8 mouse cellular contexts compared by ENCODE assay signal in genomic region chr8:70374318-70374927, GRCm38 (mm10). TPM values are rescaled to one million over a fixed set of nuclear protein-coding genes. Genes with fewer than 3 reads are reported as not detected.
DNase-seq lines count a peak whose midpoint lies in the region; ATAC-seq lines count a peak whose summit lies in the region.

No protein-coding gene starts in this region.

- no peaks in the 10 kb centered on the region for H3K36me3 ChIP-seq in forebrain, embryonic 13.5 days (ENCODE audit: poor library complexity, severe bottlenecking)
- no peaks in the 10 kb centered on the region for H3K36me3 ChIP-seq in limb, embryonic 11.5 days (ENCODE audit: control insufficient read depth, insufficient read depth, low read length)
- no peaks in the 10 kb centered on the region for H3K36me3 ChIP-seq in midbrain, embryonic 11.5 days (ENCODE audit: control insufficient read depth, insufficient read depth, low read length)

- no peak overlapping the region for H3K27ac ChIP-seq in forebrain, embryonic 13.5 days
- no peak overlapping the region for H3K27ac ChIP-seq in limb, embryonic 11.5 days (replicated peaks; ENCODE audit: low read depth, low read length)
- H3K27ac ChIP-seq in midbrain, embryonic 11.5 days (ENCODE audit: low read depth, low read length), result no peak overlapping the region

- H3K9me3 ChIP-seq in forebrain, embryonic 13.5 days (replicated peaks), result no peaks in the 10 kb centered on the region
- H3K9me3 ChIP-seq in limb, embryonic 11.5 days (ENCODE audit: control insufficient read depth, low read length), result no peaks in the 10 kb centered on the region
- H3K9me3 ChIP-seq in midbrain, embryonic 11.5 days (ENCODE audit: control insufficient read depth, low read length), result no peaks in the 10 kb centered on the region

- WGBS in forebrain, embryonic 13.5 days, result under 1% methylated on average over 44 of the region's 53 CpGs
- WGBS in limb, embryonic 11.5 days, result under 1% methylated on average over 52 of the region's 53 CpGs
- under 1% methylated on average over 52 of the region's 53 CpGs for WGBS in midbrain, embryonic 11.5 days

- DNase-seq in Muller cell, postnatal 12 days (ENCODE audit: inconsistent ontology term), result peak; percentile 90
- peak; percentile 95 for DNase-seq in cerebellum, adult 11 months
- peak; percentile 67 to 74 for DNase-seq in heart, postnatal 36 days
- DNase-seq in limb, embryonic 11.5 days (ENCODE audit: low spot score), result peak; percentile 80
- DNase-seq in midbrain, embryonic 11.5 days (ENCODE audit: low spot score, missing footprints), result peak; percentile 92
- peak; percentile 49 to 58 for DNase-seq in spleen, postnatal 14 days (ENCODE audit: low spot score in 2 of 2)
- no peak for DNase-seq in left cerebral cortex, postnatal 36 days (ENCODE audit: low spot score in 2 of 2)

- peak overlapping the region; percentile 35 for H3K4me3 ChIP-seq in forebrain, embryonic 13.5 days
- H3K4me3 ChIP-seq in limb, embryonic 11.5 days (ENCODE audit: low read depth, low read length), result peak overlapping the region; percentile 31
- peak overlapping the region; percentile 7 for H3K4me3 ChIP-seq in midbrain, embryonic 11.5 days (ENCODE audit: low read depth, low read length)

- ATAC-seq in forebrain, embryonic 13.5 days, result peak; percentile 69
- ATAC-seq in limb, embryonic 11.5 days (ENCODE audit: insufficient number of reproducible peaks, low FRiP score, low TSS enrichment, low read depth), result peak; percentile 48
- peak; percentile 71 for ATAC-seq in midbrain, embryonic 11.5 days (ENCODE audit: low FRiP score)

- intact Hi-C loops in heart, postnatal 36 days (cut with DNase I), result no loop called here
- intact Hi-C loops in left cerebral cortex, postnatal 36 days (cut with DNase I), result no loop called here

- H3K9ac ChIP-seq in forebrain, embryonic 13.5 days, result no peak overlapping the region
- H3K9ac ChIP-seq in limb, embryonic 11.5 days (ENCODE audit: low read length), result peak overlapping the region; percentile 13; the same call in 1 of the 2 replicates
- H3K9ac ChIP-seq in midbrain, embryonic 11.5 days (ENCODE audit: low read length), result no peak overlapping the region

- peak overlapping the region; percentile 56 for H3K4me2 ChIP-seq in forebrain, embryonic 13.5 days
- H3K4me2 ChIP-seq in limb, embryonic 11.5 days (ENCODE audit: low read depth, severe bottlenecking), result peak overlapping the region; percentile 52
- H3K4me2 ChIP-seq in midbrain, embryonic 11.5 days, result peak overlapping the region; percentile 27

- peaks cover 94% of the 10 kb centered on the region for H3K27me3 ChIP-seq in forebrain, embryonic 13.5 days
- peaks cover 66% of the 10 kb centered on the region for H3K27me3 ChIP-seq in limb, embryonic 11.5 days (ENCODE audit: control insufficient read depth, insufficient read depth, low read length)
- peaks cover 70% of the 10 kb centered on the region for H3K27me3 ChIP-seq in midbrain, embryonic 11.5 days (ENCODE audit: control insufficient read depth, insufficient read depth, low read length)

- peaks cover 25% of the 10 kb centered on the region for H3K4me1 ChIP-seq in forebrain, embryonic 13.5 days
- peaks cover 30% of the 10 kb centered on the region for H3K4me1 ChIP-seq in limb, embryonic 11.5 days (ENCODE audit: control insufficient read depth, insufficient read depth, low read length)
- H3K4me1 ChIP-seq in midbrain, embryonic 11.5 days (ENCODE audit: control insufficient read depth, insufficient read depth, low read length), result peaks cover 8% of the 10 kb centered on the region

RNA-seq across cellular contexts. Expression of gene Comp, which starts 1.1 kb away (rescaled TPM):
- 0.18 and 0.35 TPM in 2 replicates for polyA plus RNA-seq in forebrain, embryonic 13.5 days (2015; fragmentation: Nextera tagmentation; extraction: Ambion mirVana)
- 1 to 10 TPM; 4.3 to 5.6 TPM for total RNA-seq in heart, postnatal 36 days (2021)
- polyA plus RNA-seq in limb, embryonic 11.5 days (2014; fragmentation: Nextera tagmentation; extraction: Ambion mirVana), result 0.43 and 0.50 TPM in 2 replicates
- polyA plus RNA-seq in midbrain, embryonic 11.5 days (2014; fragmentation: Nextera tagmentation; extraction: Ambion mirVana), result 0.21 TPM in 1 of 2 replicates, not detected in the other
- total RNA-seq in left cerebral cortex, postnatal 36 days (2021), result under 1 TPM; 0.25 to 0.88 TPM

RNA-seq across cellular contexts. Expression of gene Upf1, which starts 21.3 kb away (rescaled TPM):
- 14.2 and 16.3 TPM in 2 replicates for polyA plus RNA-seq in forebrain, embryonic 13.5 days (2015; fragmentation: Nextera tagmentation; extraction: Ambion mirVana)
- total RNA-seq in heart, postnatal 36 days (2021), result 10 to 100 TPM; 45.4 to 46.0 TPM
- polyA plus RNA-seq in limb, embryonic 11.5 days (2014; fragmentation: Nextera tagmentation; extraction: Ambion mirVana), result 23.2 and 25.1 TPM in 2 replicates
- polyA plus RNA-seq in midbrain, embryonic 11.5 days (2014; fragmentation: Nextera tagmentation; extraction: Ambion mirVana), result 19.6 and 19.8 TPM in 2 replicates
- 10 to 100 TPM; 59.2 to 66.3 TPM for total RNA-seq in left cerebral cortex, postnatal 36 days (2021)

RNA-seq across cellular contexts. Expression of gene Gdf1, which starts 44.8 kb away (rescaled TPM):
- polyA plus RNA-seq in forebrain, embryonic 13.5 days (2015; fragmentation: Nextera tagmentation; extraction: Ambion mirVana), result 0.89 and 2.5 TPM in 2 replicates
- not detected for total RNA-seq in heart, postnatal 36 days (2021)
- 2.9 and 4.2 TPM in 2 replicates for polyA plus RNA-seq in limb, embryonic 11.5 days (2014; fragmentation: Nextera tagmentation; extraction: Ambion mirVana)
- 0.43 and 1.3 TPM in 2 replicates for polyA plus RNA-seq in midbrain, embryonic 11.5 days (2014; fragmentation: Nextera tagmentation; extraction: Ambion mirVana)
- total RNA-seq in left cerebral cortex, postnatal 36 days (2021), result 10 to 100 TPM; 15.3 to 23.7 TPM

RNA-seq across cellular contexts. Expression of gene Cers1, which starts 58.8 kb away (rescaled TPM):
- 18.2 and 20.1 TPM in 2 replicates for polyA plus RNA-seq in forebrain, embryonic 13.5 days (2015; fragmentation: Nextera tagmentation; extraction: Ambion mirVana)
- under 1 TPM; 0.33 to 0.64 TPM for total RNA-seq in heart, postnatal 36 days (2021)
- 4.7 and 6.0 TPM in 2 replicates for polyA plus RNA-seq in limb, embryonic 11.5 days (2014; fragmentation: Nextera tagmentation; extraction: Ambion mirVana)
- polyA plus RNA-seq in midbrain, embryonic 11.5 days (2014; fragmentation: Nextera tagmentation; extraction: Ambion mirVana), result 5.5 and 7.0 TPM in 2 replicates
- 100 to 1,000 TPM; 101 to 104 TPM for total RNA-seq in left cerebral cortex, postnatal 36 days (2021)

Comparison
In these comparisons a context has a peak if more than half of its experiments do, and no peak if none do; other contexts are left out.
1. DNase-seq: peak in Muller cell, postnatal 12 days (single experiment), cerebellum, adult 11 months (single experiment), heart, postnatal 36 days (2 of 2), limb, embryonic 11.5 days (single experiment), midbrain, embryonic 11.5 days (single experiment) and spleen, postnatal 14 days (2 of 2); none in left cerebral cortex, postnatal 36 days (0 of 2).
2. Peak in every context shown above with its lines, with median percentiles within 50 percentile points of each other: ATAC-seq, H3K4me2 ChIP-seq and H3K4me3 ChIP-seq.